Mouse (Mus musculus) megakaryocyte, adult 5-6 weeks (primary cell): ENCODE data around the gene Arfgap3. TPM values are rescaled to one million over a fixed set of nuclear protein-coding genes. Genes with fewer than 3 reads are reported as not detected.
"Not testable (repeated sequence)": the region's sequence is repeated elsewhere in the genome, so short reads cannot be mapped to it uniquely, and the experiment has no call there.

ENCODE experiments used
- ATAC-seq: 2 replicates; pipeline ENCODE4 v1.8.0; 2016; ENCODE audit warnings: mild to moderate bottlenecking, inconsistent platforms; ENCODE audit not compliant: poor library complexity, severe bottlenecking
- total RNA-seq, 2 experiments: library from RNA; stranded (forward) in 1 of 2; stranded (reverse) in 1 of 2; fragments of 153-499, 151-499 nt in 1 of 2; fragments of 221-1000, 200-1000 nt in 1 of 2; gene quantifications; 2 replicates each; pipeline versions ENCODE4 v1.2.3 to v1.2.4; 2015 to 2017

The Arfgap3 gene
- total RNA-seq, 2 experiments from 2014 or later, result 21.6 to 26.2 TPM

DNA sequence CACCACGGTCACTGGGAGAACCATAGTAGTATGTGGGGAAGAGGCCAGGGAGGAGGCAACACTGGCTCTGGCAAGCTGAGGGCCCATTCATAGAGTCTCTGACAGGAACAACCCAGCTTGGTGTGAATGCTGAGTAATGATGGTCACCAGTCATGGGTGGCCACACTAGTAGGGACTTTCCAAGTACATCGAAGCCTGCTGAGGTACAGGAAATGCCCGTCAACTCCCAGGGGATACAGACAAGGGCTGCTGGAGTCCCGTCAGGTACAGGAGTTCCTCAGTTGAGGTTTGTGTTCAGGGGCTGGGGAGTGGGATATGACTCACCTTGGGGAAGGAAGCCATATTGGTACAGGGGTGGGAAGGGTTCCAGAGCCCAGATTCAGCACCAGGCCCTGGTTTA is 54.0 kb downstream of the Arfgap3 start:
- ATAC-seq, result no peak

DNA sequence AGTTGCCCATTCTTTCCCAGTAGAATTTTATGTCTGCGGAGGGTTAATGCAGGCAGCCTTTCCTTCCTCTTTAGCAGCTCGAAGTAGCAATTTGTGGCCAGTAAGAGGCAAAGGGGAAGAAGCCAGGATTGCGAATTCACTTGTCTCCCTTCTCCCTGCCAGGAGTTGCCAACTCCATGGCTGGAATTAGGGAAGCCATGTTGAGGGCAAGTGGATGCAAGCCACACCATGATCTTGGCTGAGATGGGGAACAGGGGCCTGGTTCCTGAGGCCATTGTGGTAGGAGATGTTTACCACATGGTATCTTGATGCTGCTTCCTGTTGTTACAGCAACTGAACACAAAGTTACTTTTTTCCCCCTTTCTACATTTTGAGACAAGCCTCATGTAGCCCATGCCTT is 55.1 kb downstream of the Arfgap3 start:
- ATAC-seq, result peak; percentile 35; the same call in 1 of the 2 replicates

DNA sequence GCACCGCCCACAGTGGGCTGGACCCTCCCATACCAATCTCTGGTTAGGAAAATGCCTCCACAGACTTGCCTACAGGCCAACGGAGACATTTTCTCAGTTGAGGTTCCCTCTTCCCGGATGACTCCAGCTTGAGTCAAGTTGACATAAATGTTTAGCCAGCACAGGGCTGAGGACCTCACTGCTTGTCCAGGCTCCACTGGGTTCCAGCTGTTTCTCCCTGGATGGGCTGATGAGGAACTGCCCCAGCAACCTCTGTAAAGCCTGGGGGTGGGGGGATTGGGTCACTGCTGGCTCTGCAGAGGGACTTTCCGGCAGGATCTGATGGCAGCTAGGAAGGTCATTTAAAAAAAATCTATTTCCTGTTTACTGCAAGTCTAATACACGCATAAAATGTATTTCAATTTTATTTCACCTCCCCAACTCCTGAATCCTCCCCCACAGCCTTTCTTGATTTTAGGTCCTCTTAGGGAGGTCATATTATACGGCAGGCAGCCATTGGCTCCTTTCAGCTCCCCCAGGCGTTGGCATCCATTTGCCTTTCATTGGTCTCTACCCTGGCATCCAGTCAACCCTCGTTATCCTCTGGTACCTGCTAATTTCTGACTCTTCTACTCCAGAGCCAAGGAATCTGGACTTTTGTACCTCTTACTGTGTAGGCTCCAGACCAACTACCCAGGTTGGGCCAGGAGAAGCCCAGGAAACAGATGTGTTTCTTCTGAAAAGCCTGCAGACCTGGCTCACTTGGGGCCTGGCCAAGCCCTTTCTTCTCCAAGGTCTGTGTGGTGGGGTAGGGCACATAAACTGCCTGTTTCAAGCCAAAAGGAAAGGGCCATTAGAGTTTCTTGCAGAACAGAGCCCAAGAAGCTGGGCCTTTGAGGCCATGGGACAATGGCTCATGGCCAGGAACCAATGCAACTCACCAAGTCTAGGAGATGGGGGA is 56.1 kb downstream of the Arfgap3 start:
- ATAC-seq, result no peak

DNA sequence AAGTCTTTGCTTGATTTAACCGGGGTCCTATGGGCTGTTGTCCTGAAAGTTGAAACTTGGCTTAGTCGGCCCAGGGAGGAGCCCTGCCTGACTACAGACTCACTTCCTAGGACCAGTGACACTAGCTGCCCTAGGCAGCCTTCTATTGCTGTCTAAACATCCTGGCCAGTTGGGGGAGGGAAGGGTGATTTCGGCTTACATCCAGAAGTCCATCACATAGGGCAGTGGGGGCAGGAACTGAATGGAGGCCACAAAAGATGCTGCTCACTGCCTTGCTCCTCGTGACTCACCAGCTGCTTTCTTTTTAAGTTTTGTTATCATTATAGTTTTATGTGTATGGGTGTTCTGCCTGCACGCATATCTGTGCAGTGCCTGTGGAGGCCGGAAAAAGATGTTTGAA is 56.9 kb downstream of the Arfgap3 start:
- no peak for ATAC-seq

DNA sequence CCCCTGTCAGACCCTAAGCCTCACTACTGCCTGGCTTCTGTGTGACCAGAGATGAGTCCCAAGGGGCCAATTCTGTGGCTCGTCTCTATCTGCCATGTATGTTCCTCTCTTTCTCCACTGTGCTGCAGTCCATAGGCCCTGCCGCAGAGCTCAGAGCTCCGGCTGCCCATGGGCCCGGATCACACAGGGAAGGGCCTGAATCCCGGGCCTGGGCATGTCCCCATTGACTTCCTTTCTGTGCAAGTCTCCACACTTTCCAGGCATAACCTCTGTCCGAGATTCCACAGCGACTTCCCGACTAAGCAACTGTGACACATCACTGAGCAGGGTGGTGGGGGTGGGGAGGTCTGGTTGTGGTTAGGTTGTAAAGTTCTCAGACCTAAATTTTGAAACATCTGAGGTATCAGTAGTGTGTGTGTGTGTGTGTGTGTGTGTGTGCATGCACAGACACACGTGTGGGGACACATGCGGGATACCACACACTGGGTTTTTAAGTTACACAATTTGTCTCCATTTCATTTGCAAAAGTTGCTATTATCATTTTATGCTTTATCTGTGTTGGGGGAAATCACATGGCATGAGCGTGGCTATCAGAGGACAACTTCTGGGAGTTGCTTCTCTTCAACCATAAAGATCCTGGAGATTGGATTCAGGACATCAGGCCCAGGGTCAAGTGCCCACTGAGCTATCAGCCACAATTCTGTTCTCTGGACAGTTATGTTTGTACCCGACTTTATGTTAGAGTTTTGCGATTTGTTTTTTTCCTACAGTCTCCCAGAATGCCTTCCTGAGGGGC is 57.6 kb downstream of the Arfgap3 start:
- no peak for ATAC-seq

DNA sequence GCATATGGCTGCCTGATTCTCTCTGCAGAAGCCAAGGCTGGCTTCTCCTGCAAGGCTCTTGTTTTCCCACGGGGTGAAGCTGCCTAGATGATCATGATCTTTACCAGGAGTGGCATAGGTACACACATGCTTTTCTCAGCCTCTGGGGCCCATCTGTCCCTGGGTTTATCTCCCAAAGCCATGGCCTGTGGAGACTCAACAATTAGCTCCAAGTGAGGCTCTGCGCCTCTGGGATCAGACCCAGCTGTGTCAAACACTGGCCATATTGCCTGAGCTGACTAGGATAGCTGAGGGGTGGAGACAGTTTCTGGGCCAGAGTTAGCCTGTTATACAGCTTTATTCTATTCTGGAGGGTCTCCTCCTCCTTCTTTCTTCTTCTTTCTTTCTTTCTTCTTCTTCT is 59.1 kb downstream of the Arfgap3 start:
- no peak for ATAC-seq

DNA sequence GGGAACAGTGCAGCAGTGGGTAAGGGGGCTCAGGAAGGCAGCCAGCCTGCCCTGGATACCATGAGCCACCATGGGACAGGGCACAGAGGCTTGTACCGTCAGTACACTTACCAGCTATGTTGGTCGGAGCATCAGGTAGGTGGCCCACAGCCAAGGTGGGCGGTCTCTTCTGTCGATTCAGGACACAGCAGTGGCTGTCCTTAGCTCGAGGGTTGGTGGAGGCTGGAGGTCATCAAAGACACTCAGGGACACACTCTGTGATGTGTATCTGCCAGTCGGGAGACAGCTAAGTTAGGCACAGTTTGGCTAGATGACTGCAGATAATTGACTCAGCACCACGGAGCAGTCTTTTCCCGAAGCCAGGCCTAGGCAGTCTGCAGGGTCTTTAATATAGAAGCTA is 65.2 kb downstream of the Arfgap3 start:
- ATAC-seq, result no peak

DNA sequence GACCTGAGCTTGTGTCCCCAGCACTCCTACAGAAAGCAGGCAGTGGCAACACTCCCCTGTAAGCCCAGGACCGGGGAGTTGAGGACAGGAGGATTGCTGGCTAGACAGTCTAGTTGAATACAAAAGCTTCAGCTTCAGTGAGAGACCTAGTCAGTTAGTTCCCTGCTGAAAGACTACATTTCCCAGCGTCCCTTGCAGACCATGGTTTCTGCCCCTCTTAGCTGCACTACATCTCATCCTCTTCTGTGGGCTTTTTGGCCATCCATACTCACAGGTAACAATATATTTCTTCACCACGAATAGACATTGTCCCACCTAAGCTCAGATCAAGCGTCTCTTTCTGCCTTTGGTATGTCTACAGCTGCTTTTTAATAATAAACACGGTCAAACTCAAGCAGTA is 67.7 kb downstream of the Arfgap3 start:
- no peak for ATAC-seq

DNA sequence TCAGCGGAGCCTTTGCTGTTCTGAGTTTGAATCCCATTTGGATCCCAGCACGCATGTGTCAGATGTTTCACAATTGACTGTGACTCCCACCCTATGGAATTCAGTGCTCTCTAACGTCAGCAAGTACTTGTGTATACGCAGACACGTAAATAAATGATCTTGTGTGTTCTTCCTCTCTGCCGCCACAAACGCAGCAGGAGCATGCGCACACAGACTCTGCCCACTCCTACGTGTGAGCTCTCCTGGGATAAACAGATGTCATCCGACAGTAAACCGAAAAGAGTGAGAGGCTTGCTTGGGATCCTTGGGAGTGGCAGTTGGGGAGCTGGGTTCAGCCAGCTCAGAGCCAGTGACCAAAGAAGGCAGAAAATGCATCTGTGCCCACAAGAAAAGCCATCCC is 68.7 kb downstream of the Arfgap3 start:
- ATAC-seq, result no peak

DNA sequence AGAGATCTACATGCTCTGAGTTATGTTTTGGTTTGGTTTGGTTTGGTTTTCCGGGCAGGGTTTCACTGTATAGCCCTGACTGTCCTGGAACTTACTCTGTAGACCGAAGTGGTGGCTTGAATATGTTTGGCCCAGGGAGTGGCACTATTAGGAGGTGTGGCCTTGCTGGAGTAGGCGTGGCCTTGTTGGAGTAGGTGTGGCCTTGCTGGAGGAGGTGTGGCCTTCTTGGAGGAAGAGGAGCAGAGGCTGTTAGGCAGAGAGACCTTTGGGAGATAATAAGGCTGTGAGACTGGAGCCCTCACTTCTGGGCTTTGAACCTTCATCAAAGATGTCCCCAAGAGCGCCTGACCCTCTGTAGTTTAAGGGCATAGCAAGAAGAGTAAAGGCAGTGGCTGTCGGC is 71.5 kb downstream of the Arfgap3 start:
- ATAC-seq, result no peak

DNA sequence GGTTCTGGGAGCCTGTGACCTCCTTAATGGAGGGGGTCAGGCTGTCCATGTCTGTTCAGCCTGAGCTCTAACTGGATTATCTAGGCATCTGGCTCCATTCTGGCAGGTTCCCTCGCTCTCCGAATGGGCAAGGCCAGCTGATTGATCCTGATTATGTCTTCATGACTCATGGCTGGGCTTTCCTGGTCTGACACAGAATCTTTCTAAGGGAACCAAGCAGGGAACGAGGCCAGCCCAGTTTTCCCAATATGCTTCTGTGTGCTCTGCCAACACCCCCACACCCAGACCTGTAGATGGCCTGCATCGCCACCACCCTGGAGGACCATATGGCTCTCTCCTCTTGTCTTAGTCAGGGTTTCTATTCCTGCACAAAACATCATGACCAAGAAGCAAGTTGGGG is 72.6 kb downstream of the Arfgap3 start:
- no peak for ATAC-seq

DNA sequence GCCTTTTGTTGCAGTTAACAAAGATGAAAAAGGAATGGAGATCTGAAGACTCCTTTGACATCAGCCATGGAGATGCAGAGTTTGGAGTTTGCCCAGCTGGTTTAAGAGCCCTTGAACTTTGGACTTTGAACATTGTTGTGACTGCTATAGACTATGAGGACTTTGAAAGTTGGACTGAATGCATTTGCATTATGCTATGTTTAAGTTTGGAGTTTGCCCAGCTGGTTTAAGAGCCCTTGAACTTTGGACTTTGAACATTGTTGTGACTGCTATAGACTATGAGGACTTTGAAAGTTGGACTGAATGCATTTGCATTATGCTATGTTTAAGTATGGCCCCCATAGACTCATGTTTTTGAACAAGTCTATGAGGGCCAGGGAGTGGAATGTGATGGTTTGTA is 75.8 kb downstream of the Arfgap3 start:
- not testable (repeated sequence) for ATAC-seq

DNA sequence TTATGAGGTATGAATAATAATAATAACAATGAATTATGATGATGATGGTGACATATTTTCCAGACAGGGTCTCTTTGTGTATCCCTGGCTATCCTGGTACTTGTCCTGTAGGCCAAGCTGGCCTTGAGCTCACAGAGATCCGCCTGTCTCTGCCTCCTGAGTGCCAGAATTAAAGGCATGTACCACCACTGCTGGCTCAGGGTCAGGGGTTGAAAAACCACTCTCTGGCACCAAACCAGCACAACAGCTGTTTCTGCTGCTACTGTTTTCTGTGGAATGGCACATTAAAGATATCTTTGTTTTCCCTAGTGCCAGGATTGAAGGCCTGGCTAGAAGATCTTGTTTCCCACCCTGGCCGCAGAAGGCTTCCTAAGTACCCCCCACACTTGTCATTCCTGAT is 77.0 kb downstream of the Arfgap3 start:
- ATAC-seq, result no peak

DNA sequence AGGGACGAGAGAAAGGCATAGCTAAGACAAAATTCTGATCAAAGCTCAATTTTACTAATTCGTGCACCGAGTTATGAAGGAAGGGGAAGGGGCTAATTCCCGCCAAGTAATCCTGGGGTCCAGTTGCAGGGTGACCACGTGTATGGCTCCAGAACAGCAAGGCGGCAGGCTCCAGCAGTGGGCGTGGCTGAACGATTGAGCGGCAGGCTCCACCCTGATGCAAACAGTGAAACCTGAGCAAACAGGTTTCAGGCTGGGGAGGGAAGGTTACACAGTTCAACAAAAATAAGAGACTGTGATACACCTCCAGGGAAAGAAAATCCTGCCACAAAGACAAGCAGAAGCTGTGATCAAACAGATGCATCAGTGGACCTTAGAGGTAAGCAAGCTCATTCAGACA is 78.8 kb downstream of the Arfgap3 start:
- ATAC-seq, result not testable (repeated sequence)

DNA sequence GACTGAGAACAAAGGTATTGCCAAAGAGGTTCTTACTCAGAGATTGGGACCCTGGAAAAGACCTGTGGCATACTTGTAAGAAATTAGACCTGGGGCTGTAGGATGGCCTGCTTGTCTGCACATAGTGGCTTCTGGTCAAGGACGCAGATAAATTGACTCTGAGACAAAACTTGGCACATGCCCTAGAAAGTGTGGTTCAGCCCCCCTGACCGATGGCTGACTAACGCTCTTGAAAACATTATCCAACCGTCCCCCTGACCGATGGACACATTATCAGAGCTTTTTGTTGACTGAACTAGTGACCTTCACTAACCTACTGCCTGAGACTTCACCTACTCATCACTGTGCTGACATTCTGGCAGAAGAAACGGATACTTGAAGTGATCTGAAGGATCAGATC is 80.1 kb downstream of the Arfgap3 start:
- ATAC-seq, result not testable (repeated sequence)

DNA sequence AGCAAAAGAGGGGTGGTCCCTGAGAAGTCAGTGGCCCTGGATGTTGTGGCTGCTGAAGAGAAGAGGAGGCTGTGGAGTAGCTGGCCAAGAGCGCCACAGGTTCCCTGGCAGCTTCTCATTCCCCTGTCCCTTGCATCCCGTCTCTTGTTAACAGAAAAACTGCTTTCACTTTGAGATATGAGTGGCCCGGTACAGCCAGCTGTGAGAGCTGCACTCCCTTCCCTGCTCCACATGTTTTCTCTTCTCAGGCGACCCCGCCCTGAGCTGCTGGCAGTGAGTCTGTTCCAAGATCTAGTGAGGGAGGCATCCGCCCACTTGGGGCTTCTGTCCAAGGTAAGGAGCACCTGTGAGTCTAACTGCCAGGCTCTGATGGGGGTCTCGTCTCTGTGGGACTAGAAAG is 81.6 kb downstream of the Arfgap3 start:
- not testable (repeated sequence) for ATAC-seq

DNA sequence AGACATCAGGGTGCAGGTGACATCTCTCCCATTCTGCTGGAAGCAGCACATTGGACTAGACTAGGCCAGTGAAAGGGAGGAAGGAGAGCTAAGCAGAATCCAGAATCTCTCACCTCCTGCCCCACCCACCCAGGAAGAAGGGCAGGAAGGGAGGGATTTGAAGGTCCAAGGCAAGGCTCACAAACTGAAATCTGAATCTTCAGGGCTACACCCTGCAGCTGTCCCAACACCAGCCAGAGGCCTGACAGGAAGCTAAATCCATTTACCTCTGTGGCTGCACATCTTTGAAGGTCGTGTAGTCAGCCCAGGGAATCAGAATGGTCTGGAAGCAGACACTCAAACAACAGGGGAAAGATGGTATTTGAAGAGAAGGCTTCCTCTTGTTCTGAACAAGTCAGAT is 84.8 kb downstream of the Arfgap3 start:
- ATAC-seq, result no peak

DNA sequence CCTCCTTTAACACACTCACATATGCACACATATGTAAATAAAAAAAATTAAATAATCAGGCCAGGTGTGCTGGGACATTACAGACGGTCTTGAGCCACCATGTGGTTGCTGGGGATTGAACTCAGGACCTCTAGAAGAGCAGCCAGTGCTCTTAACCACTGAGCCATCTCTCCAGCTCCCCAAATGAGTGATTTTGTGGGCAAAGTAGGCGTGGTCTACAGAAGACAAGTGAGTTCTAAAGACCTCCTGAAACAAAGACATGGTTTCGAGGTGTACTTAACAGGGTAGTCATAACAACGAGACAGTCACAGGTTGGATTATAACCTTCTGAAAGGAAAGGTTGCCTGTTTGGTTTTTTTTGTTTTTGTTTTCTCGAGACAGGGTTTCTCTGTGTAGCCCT is 86.6 kb downstream of the Arfgap3 start:
- ATAC-seq, result no peak

DNA sequence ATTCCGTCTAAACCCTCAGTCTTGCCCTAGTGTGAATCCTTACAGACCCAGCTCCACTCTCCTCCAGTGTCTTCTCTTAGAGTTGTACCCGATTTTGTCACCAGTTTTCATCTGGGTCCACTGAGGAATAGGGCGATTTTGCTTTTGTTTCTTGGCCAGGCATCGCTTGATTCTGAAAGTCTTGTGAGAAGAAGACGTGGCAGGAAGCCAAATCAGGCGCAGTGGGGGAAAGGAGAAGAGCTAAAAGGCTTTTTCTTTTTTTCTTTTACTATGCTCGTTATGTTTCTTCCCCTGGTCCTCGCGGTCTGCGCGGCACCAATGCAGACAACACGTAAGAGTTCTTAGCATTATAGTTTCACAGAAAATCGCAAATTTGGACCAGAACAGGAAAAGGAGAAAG is 92.1 kb downstream of the Arfgap3 start:
- ATAC-seq, result no peak

DNA sequence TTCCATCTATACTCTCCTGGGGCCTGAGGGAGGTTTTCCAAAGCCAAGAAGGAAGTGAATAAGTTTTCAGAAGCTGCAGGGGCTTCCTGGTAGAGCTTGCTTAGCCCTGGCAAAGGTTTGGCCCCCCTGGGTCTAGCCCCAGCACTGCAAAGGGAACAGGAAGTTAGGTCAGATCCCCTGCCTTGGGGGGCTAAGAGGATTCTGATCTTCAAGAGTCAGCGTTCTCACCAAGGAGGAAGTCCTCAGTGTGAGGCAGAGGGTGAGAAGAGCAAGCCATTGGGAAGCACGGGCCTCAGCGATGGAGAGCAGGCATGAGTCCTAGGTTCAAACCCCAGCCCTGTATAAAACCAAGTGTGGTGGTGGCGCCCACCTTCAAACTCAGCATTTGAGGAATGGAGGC is 93.6 kb downstream of the Arfgap3 start:
- no peak for ATAC-seq

DNA sequence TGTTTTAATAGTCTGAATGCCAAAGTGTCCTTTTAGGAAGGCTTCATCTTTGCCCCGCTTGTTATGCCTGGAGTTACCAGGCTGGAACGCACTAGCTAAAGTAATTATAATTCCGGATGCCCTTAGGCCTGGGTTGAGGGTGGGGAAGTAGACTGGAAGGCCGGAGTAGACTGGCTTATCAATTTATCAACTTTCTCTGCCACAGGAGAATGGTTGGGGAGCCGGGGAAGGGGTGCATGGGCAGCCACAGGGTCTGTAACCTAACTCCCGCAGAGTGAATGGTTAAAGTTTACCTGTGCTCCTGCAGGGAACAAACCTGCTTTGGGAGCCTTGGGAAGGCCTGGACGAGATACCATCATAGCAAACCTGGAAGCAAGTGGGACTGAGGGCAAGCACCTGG is 94.1 kb downstream of the Arfgap3 start:
- ATAC-seq, result no peak

DNA sequence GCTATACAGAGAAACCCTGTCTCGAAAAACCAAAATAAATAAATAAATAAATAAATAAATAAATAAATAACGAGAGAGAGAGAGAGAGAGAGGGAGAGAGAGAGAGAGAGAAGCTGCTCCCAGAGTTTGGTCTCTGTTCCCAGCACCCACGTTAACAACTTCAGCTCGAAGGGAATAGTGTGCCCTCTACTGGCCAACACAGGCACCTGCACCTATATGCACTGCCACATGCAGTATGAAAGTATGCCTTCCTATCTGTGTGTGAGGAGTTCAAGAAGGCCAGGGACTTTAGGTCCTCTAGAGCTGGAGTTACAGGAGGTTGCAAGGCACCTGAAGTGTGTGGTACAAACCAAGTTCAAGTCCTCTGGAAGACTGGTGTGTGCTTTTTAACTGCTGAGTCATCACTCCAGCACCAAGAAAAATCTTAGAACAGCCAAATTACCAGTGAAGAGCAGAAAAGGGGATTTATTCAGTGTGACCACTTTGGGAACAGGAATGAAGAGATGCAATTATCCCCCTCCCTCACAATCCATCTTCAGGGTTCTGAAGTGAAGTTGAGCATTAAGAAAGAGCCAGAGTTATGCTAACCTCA is 94.8 kb downstream of the Arfgap3 start:
- ATAC-seq, result no peak
